Mouse (Mus musculus): ENCODE results near the gene Jtb.
A peak's percentile ranks its signal among the peaks of the same experiment; 100 is the strongest.

The Jtb gene

GRCm38 (mm10) chr3:90231507-90232333, at the start of gene Jtb:
Gene Jtb, plus strand, starts transcription at chr3:90231597.
- peak; percentile 95 for DNase-seq

- peak; percentile 36 for DNase-seq
These were observed 47.8 kb upstream of the Jtb start for GRCm38 (mm10) chr3:90183581-90183980.

- DNase-seq, result no peak
These were observed 40.4 kb upstream of the Jtb start for GRCm38 (mm10) chr3:90190859-90191510.

GRCm38 (mm10) chr3:90194759-90195158, 36.6 kb upstream of the Jtb start:
- no peak for DNase-seq

GRCm38 (mm10) chr3:90195644-90196043, 35.8 kb upstream of the Jtb start:
- no peak for DNase-seq

- no peak for DNase-seq
These were observed 33.8 kb upstream of the Jtb start for GRCm38 (mm10) chr3:90197548-90197947.

- DNase-seq, result no peak
These were observed 28.5 kb upstream of the Jtb start for GRCm38 (mm10) chr3:90202884-90203283.

- no peak for DNase-seq
These were observed 27.8 kb upstream of the Jtb start for GRCm38 (mm10) chr3:90203619-90204018.

GRCm38 (mm10) chr3:90204582-90204981, 26.8 kb upstream of the Jtb start:
- DNase-seq, result no peak

GRCm38 (mm10) chr3:90208662-90209061, 22.7 kb upstream of the Jtb start:
- no peak for DNase-seq

GRCm38 (mm10) chr3:90209908-90210566, 21.4 kb upstream of the Jtb start:
- DNase-seq, result no peak

- no peak for DNase-seq
These were observed 19.7 kb upstream of the Jtb start for GRCm38 (mm10) chr3:90211475-90212398.

- no peak for DNase-seq
These were observed 18.7 kb upstream of the Jtb start for GRCm38 (mm10) chr3:90212723-90213122.

GRCm38 (mm10) chr3:90213377-90213866, 18.0 kb upstream of the Jtb start, which contains the start of the genes Rps27 and Rab13:
Gene Rps27, minus strand, starts transcription at chr3:90213651.
Gene Rab13, plus strand, starts transcription at chr3:90213695.
- peak; percentile 91 for DNase-seq

- DNase-seq, result peak; percentile 44
These were observed 17.3 kb upstream of the Jtb start for GRCm38 (mm10) chr3:90213956-90214684.

GRCm38 (mm10) chr3:90215825-90216380, 15.5 kb upstream of the Jtb start:
- DNase-seq, result no peak

- peak; percentile 70 for DNase-seq
These were observed 11.3 kb upstream of the Jtb start for GRCm38 (mm10) chr3:90220088-90220487.

- peak; percentile 91 for DNase-seq
These were observed 10.9 kb upstream of the Jtb start for GRCm38 (mm10) chr3:90220531-90220951.

- DNase-seq, result no peak
These were observed 10.3 kb upstream of the Jtb start for GRCm38 (mm10) chr3:90221123-90221522.

GRCm38 (mm10) chr3:90222455-90222854, 8.9 kb upstream of the Jtb start:
- DNase-seq, result no peak

GRCm38 (mm10) chr3:90222941-90223340, 8.5 kb upstream of the Jtb start:
- no peak for DNase-seq

Measured in kidney, postnatal 10 days (tissue).